Mouse (Mus musculus) heart, postnatal 14 days (tissue): ENCODE data around the gene Hnrnpll. TPM values are rescaled to one million over a fixed set of nuclear protein-coding genes. Genes with fewer than 3 reads are reported as not detected.

ENCODE experiments used
- total RNA-seq, 2 experiments: library from RNA; stranded (reverse); gene quantifications; 2 replicates each; pipeline ENCODE4 v1.2.3; 2021

Gene Hnrnpll
- total RNA-seq, 2 experiments from 2014 or later = 27.0 to 29.3 TPM

Other genes with a start within 250 kb of the Hnrnpll start
- gene Atl2, start 166.2 kb downstream of the Hnrnpll start, total RNA-seq = 10 to 100 TPM; 34.0 to 36.9 TPM
- 10 to 100 TPM; 11.0 to 12.4 TPM for gene Galm, start 65.1 kb upstream of the Hnrnpll start, total RNA-seq
- gene Srsf7, start 145.0 kb upstream of the Hnrnpll start, total RNA-seq = 10 to 100 TPM; 42.8 to 51.6 TPM
- gene Ttc39d, start 145.1 kb upstream of the Hnrnpll start, total RNA-seq = under 1 TPM in 1 of 2 experiments, not detected in 1; 0.07 TPM
- 1 to 10 TPM; 3.1 to 3.3 TPM for gene Gemin6, start 162.1 kb upstream of the Hnrnpll start, total RNA-seq
- gene Morn2, start 227.9 kb upstream of the Hnrnpll start, total RNA-seq = 10 to 100 TPM; 10.0 to 12.5 TPM
- gene Dhx57, start 228.1 kb upstream of the Hnrnpll start, total RNA-seq = 1 to 10 TPM; 8.2 to 9.7 TPM
- gene Arhgef33, start 245.1 kb upstream of the Hnrnpll start, total RNA-seq = under 1 TPM in 1 of 2 experiments, not detected in 1; 0.39 TPM